ENCODE assay signal across 8 mouse cellular contexts in genomic region chr12:105025271-105025946, GRCm38 (mm10). TPM values are rescaled to one million over a fixed set of nuclear protein-coding genes. Genes with fewer than 3 reads are reported as not detected.
A peak's percentile ranks its signal among the peaks of the same experiment; 100 is the strongest.
DNase-seq lines count a peak whose midpoint lies in the region; ATAC-seq lines count a peak whose summit lies in the region.

No protein-coding gene starts in this region.

- ATAC-seq in erythroid progenitor cell, adult 5-6 weeks (replicated peaks; ENCODE audit: low FRiP score, poor library complexity, severe bottlenecking): peak; percentile 75
- ATAC-seq in megakaryocyte progenitor cell, adult 5-6 weeks (replicated peaks; ENCODE audit: poor library complexity): peak; percentile 60

- peak; percentile 66 for DNase-seq in left cerebral cortex, adult 11 months (ENCODE audit: low spot score)
- no peak for DNase-seq in left cerebral cortex, adult 8-10 months (ENCODE audit: low spot score in 2 of 2)
- peak; percentile 91 for DNase-seq in brain, adult 2 months (ENCODE audit: low read depth, low spot score)
- peak; percentile 81 for DNase-seq in heart, postnatal 4 days
- DNase-seq in left cerebral cortex, postnatal 10 days (ENCODE audit: extremely low spot score in 1 of 2, low spot score in 2 of 2): peak; percentile 63 to 74
- peak; percentile 61 for DNase-seq in spleen, adult 12 weeks (ENCODE audit: low spot score)

- intact Hi-C loops in left cerebral cortex, postnatal 10 days (cut with DNase I): loop anchor here (1.0 kb wide), 1 partner anchor 73 kb away; no protein-coding TSS in a partner anchor

RNA-seq across cellular contexts. Expression of gene Glrx5, which starts 7.1 kb away (rescaled TPM):
- total RNA-seq in left cerebral cortex, adult 8-10 months (2022): 10 to 100 TPM; 41.7 to 50.8 (median 46.0) TPM
- total RNA-seq in erythroid progenitor cell, adult 5-6 weeks (2015; ENCODE audit: low replicate concordance): 285 and 316 TPM in 2 replicates
- 129 and 154 TPM in 2 replicates for total RNA-seq in erythroid progenitor cell, adult 5-6 weeks (2017; ENCODE audit: low replicate concordance)
- total RNA-seq in heart, postnatal 4 days (2021): 10 to 100 TPM; 81.2 to 82.0 TPM
- 10 to 100 TPM; 62.9 to 65.1 TPM for total RNA-seq in left cerebral cortex, postnatal 10 days (2021)
- total RNA-seq in megakaryocyte progenitor cell, adult 5-6 weeks (2015): 58.1 and 65.3 TPM in 2 replicates
- 26.9 and 30.1 TPM in 2 replicates for total RNA-seq in megakaryocyte progenitor cell, adult 5-6 weeks (2017)

RNA-seq across cellular contexts. Expression of gene Syne3, which starts 15.8 kb away (rescaled TPM):
- total RNA-seq in left cerebral cortex, adult 8-10 months (2022): 1 to 10 TPM; 2.0 to 3.0 (median 2.8) TPM
- 19.7 and 20.9 TPM in 2 replicates for total RNA-seq in erythroid progenitor cell, adult 5-6 weeks (2015; ENCODE audit: low replicate concordance)
- total RNA-seq in erythroid progenitor cell, adult 5-6 weeks (2017; ENCODE audit: low replicate concordance): 29.5 and 46.1 TPM in 2 replicates
- 1 to 10 TPM; 7.3 to 7.8 TPM for total RNA-seq in heart, postnatal 4 days (2021)
- under 1 TPM; 0.79 to 0.81 TPM for total RNA-seq in left cerebral cortex, postnatal 10 days (2021)
- total RNA-seq in megakaryocyte progenitor cell, adult 5-6 weeks (2015): 10.1 and 13.1 TPM in 2 replicates
- total RNA-seq in megakaryocyte progenitor cell, adult 5-6 weeks (2017): 19.5 and 21.1 TPM in 2 replicates

Comparison
In these comparisons a context has a peak if more than half of its experiments do, and no peak if none do; other contexts are left out.
1. DNase-seq: peak in left cerebral cortex, adult 11 months (single experiment), brain, adult 2 months (single experiment), heart, postnatal 4 days (single experiment), left cerebral cortex, postnatal 10 days (2 of 2) and spleen, adult 12 weeks (single experiment); none in left cerebral cortex, adult 8-10 months (0 of 2).